Mouse (Mus musculus): ENCODE measurements around the gene Cfap77. TPM values are rescaled to one million over a fixed set of nuclear protein-coding genes. Genes with fewer than 3 reads are reported as not detected.
A peak's percentile ranks its signal among the peaks of the same experiment; 100 is the strongest.

Gene Cfap77
- polyA plus RNA-seq, 1 experiment, result 0.25 TPM

DNA sequence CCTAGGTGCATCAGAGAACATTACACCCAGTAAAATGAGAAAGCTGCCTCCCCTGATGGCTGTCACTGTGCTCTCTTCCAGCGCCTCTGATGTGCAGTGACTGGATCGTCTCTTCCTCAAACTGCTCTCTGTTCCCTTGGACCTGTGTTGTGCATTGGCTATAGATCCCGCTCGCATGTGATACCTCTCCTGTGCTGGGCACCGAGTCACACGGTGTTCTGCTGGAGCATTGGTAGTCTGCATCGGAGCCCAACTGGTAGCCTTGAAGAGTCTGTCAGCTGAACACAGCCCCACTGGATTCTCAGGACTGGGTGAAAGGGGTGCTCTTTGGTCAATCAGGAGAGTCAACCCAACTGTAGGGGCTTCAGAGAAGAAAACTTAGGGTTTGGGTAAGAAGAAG lies 31.2 kb upstream of the Cfap77 start:
- peaks cover 67% of the 10 kb centered on the region for H3K36me3 ChIP-seq (replicated peaks; ENCODE audit: low read length)
- TF ChIP-seq FLI1 (IDR thresholded peaks at IDR 0.05; ENCODE audit: low read length), result no peak
- no peak for TF ChIP-seq GATA1 (IDR thresholded peaks at IDR 0.05; ENCODE audit: borderline replicate concordance, low read length)
- no peaks in the 10 kb centered on the region for H3K4me1 ChIP-seq
- no peaks in the 10 kb centered on the region for H3K27me3 ChIP-seq (replicated peaks)
- no peak overlapping the region for H3K4me3 ChIP-seq (replicated peaks)
- H3K9me3 ChIP-seq, result peaks cover 4% of the 10 kb centered on the region; the same call in 1 of the 2 replicates

- Histone ChIP-seq H3K4me1 (no peaks in the 10 kb centered on the region), H3K36me3 (replicated peaks; ENCODE audit: low read length) (peaks cover 96% of the 10 kb centered on the region), H3K9me3 (no peaks in the 10 kb centered on the region), H3K27me3 (replicated peaks) (no peaks in the 10 kb centered on the region), H3K4me3 (replicated peaks) (no peak overlapping the region)
- TF ChIP-seq FLI1 (IDR thresholded peaks at IDR 0.05; ENCODE audit: low read length) (no peak), GATA1 (IDR thresholded peaks at IDR 0.05; ENCODE audit: borderline replicate concordance, low read length) (no peak)
Measured at GRCm38 (mm10) chr2:29081965-29082364, 27.1 kb upstream of the Cfap77 start.

DNA sequence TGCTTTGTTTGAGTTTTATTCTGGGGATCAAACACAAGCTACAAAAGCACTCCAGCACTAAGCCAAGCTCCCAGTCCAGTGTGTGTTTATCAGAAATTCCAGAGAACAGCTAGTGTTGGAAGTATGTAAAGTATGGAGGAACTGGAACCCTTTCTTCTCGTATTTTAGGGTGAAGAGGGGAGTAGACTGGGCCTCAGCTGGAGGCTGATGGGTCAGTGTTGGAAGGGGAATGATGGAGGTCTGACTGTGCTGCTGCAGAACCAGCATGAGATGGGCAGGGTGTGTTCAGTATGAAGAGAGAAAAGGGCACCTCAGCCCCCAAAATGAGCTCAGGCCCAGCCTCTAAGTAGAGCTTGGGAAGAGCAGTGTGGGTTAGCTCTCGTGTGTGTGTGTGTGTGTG lies 21.4 kb upstream of the Cfap77 start:
- Histone ChIP-seq H3K9me3 (no peaks in the 10 kb centered on the region), H3K36me3 (replicated peaks; ENCODE audit: low read length) (peaks cover 95% of the 10 kb centered on the region), H3K4me3 (replicated peaks) (no peak overlapping the region), H3K27me3 (replicated peaks) (no peaks in the 10 kb centered on the region), H3K4me1 (no peaks in the 10 kb centered on the region)
- TF ChIP-seq GATA1 (IDR thresholded peaks at IDR 0.05; ENCODE audit: borderline replicate concordance, low read length), result no peak

DNA sequence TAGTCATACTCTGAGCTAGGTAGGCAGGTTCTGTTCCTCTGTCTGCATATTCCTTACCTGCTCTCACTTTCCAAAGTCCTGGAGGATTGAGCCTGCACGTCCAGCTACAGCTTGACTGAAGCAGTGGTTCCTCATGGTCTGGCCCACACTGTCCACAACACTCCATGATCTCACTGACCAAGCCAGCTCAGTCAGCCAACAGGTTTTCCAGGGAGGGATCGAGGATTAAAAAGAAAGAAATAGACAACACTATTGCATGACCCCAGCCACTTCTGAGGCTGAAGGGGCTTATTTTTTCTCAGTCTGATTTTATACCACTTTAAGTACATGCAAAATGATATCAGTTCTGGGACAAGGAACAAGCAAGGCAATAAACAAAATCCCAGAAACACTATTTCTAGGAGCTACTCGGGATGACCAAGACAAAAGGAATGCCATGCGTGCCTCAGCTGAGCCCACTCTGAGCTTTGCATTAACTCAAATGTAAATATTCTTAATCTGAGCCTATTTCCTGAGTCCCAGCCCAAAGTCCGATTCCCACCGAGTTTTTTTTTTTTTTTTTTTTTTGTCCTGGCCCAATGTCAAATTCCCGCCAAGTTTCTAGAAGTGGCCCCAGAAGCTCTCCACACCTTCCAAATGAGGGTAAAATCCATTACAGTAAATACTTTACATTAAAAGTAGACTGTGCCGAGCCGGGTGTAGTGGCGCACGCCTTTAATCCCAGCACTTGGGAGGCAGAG lies 20.6 kb upstream of the Cfap77 start:
- peaks cover 95% of the 10 kb centered on the region for H3K36me3 ChIP-seq (replicated peaks; ENCODE audit: low read length)
- no peaks in the 10 kb centered on the region for H3K27me3 ChIP-seq (replicated peaks)
- TF ChIP-seq FLI1 (IDR thresholded peaks at IDR 0.05; ENCODE audit: low read length) (no peak), GATA1 (IDR thresholded peaks at IDR 0.05; ENCODE audit: borderline replicate concordance, low read length) (no peak)

DNA sequence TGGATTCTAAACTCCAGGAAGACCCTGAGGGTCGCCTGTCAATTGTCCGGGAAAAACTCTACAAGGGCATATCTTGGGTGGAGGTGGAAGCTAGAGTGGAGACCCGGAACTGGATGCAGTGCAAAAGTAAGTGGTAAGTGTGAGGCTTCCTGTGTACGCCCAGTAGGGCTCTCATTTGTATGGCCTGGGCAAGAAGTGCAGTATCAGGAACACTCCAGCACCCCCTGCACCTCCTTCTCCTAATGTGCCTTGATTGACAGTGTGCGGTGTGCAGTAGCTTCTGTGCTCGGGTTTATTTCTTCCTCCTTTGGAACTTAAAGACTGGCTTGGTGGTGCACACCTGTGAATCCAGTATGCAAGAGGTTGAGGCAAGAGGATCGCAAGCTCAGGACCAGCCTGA lies 19.8 kb upstream of the Cfap77 start:
- Histone ChIP-seq H3K4me3 (replicated peaks) (no peak overlapping the region), H3K9me3 (no peaks in the 10 kb centered on the region), H3K4me1 (no peaks in the 10 kb centered on the region), H3K27me3 (replicated peaks) (no peaks in the 10 kb centered on the region), H3K36me3 (replicated peaks; ENCODE audit: low read length) (peaks cover 95% of the 10 kb centered on the region)
- no peak for TF ChIP-seq GATA1 (IDR thresholded peaks at IDR 0.05; ENCODE audit: borderline replicate concordance, low read length)
- no peak for TF ChIP-seq FLI1 (IDR thresholded peaks at IDR 0.05; ENCODE audit: low read length)

More for the DNA sequence above, 20.6 kb upstream of the Cfap77 start:
- H3K4me1 ChIP-seq, result no peaks in the 10 kb centered on the region
- no peak overlapping the region for H3K4me3 ChIP-seq (replicated peaks)
- H3K9me3 ChIP-seq, result no peaks in the 10 kb centered on the region

DNA sequence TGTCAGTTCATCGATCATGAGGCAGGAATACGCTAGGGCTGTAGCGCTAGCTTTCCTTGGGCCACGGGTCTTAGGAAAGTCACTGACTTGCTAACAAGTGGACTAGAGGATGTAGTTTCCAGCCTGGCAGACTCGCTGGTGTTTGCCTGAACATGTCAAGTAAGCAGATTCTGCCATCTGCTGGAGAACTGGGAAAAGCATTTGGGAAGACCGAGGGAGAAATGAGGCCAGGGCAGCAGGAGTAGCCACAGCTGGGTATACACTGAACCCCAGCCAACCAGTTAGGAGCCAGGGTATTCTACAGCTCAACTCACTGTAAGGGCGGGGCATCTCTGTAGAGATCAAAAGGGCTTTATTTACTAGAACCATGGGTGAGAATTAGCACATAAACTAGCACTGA lies 11.5 kb upstream of the Cfap77 start:
- peaks cover 83% of the 10 kb centered on the region for H3K36me3 ChIP-seq (replicated peaks; ENCODE audit: low read length)

GRCm38 (mm10) chr2:29065796-29066195 lies 10.9 kb upstream of the Cfap77 start:
- Histone ChIP-seq H3K4me3 (replicated peaks) (no peak overlapping the region), H3K4me1 (peaks cover 56% of the 10 kb centered on the region), H3K27me3 (replicated peaks) (no peaks in the 10 kb centered on the region), H3K9me3 (no peaks in the 10 kb centered on the region), H3K36me3 (replicated peaks; ENCODE audit: low read length) (peaks cover 77% of the 10 kb centered on the region)
- no peak for TF ChIP-seq GATA1 (IDR thresholded peaks at IDR 0.05; ENCODE audit: borderline replicate concordance, low read length)
- no peak for TF ChIP-seq FLI1 (IDR thresholded peaks at IDR 0.05; ENCODE audit: low read length)

More for the DNA sequence above, 11.5 kb upstream of the Cfap77 start:
- Histone ChIP-seq H3K4me3 (replicated peaks) (peak overlapping the region; percentile 28), H3K9me3 (no peaks in the 10 kb centered on the region), H3K27me3 (replicated peaks) (no peaks in the 10 kb centered on the region), H3K4me1 (peaks cover 50% of the 10 kb centered on the region)
- no peak for TF ChIP-seq FLI1 (IDR thresholded peaks at IDR 0.05; ENCODE audit: low read length)

- H3K27me3 ChIP-seq (replicated peaks), result peaks cover 2% of the 10 kb centered on the region
- H3K9me3 ChIP-seq, result no peaks in the 10 kb centered on the region
- no peak for TF ChIP-seq GATA1 (IDR thresholded peaks at IDR 0.05; ENCODE audit: borderline replicate concordance, low read length)
- peak; percentile 75 for TF ChIP-seq FLI1 (IDR thresholded peaks at IDR 0.05; ENCODE audit: low read length)
- peaks cover 43% of the 10 kb centered on the region for H3K4me1 ChIP-seq
- peaks cover 22% of the 10 kb centered on the region for H3K36me3 ChIP-seq (replicated peaks; ENCODE audit: low read length)
- peak within 1 kb of the TSS; percentile 94 for H3K4me3 ChIP-seq (replicated peaks)
Measured at GRCm38 (mm10) chr2:29060135-29060597, 5.3 kb upstream of the Cfap77 start, which contains the start of gene Ttf1. Ttf1 (plus strand) TSS chr2:29060262.

DNA sequence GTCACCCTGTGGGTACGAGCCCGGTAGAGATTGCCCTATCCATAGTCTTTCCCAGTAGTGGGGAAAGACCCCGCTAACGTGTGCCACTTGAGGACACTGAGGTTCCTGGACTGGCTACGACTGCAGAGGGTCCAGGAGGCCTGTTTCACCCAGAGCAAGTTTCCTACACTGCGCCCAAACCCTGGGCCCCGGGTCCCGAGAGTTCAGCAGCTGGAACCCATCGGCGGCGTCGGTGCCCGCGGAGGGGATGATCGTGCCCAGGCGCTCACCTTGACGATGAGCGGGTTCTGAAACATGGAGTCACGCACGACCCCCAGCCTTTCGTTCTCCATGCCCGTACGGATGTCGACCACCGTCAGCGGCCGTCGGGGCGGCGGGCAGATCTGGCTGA lies 326 bp downstream of the Cfap77 start:
- Histone ChIP-seq H3K4me1 (peaks cover 29% of the 10 kb centered on the region), H3K9me3 (no peaks in the 10 kb centered on the region), H3K27me3 (replicated peaks) (peaks cover 15% of the 10 kb centered on the region), H3K4me3 (replicated peaks) (peak overlapping the region; percentile 93), H3K36me3 (replicated peaks; ENCODE audit: low read length) (no peaks in the 10 kb centered on the region)
- TF ChIP-seq FLI1 (IDR thresholded peaks at IDR 0.05; ENCODE audit: low read length) (no peak), GATA1 (IDR thresholded peaks at IDR 0.05; ENCODE audit: borderline replicate concordance, low read length) (no peak)

- Histone ChIP-seq H3K4me1 (peaks cover 34% of the 10 kb centered on the region), H3K4me3 (replicated peaks) (peak overlapping the region; percentile 93), H3K9me3 (no peaks in the 10 kb centered on the region), H3K27me3 (replicated peaks) (peaks cover 15% of the 10 kb centered on the region), H3K36me3 (replicated peaks; ENCODE audit: low read length) (no peaks in the 10 kb centered on the region)
- TF ChIP-seq FLI1 (IDR thresholded peaks at IDR 0.05; ENCODE audit: low read length) (no peak), GATA1 (IDR thresholded peaks at IDR 0.05; ENCODE audit: borderline replicate concordance, low read length) (no peak)
Measured at GRCm38 (mm10) chr2:29053802-29054544, 893 bp downstream of the Cfap77 start.

All from megakaryocyte, embryonic 14.5 days (primary cell).